Mouse (Mus musculus) neural tube, embryonic 12.5 days (tissue): Measurements from ENCODE around the gene Rnd2. TPM values are rescaled to one million over a fixed set of nuclear protein-coding genes. Genes with fewer than 3 reads are reported as not detected.
"Not testable (repeated sequence)": the region's sequence is repeated elsewhere in the genome, so short reads cannot be mapped to it uniquely, and the experiment has no call there.

Source experiments
- ATAC-seq: fragments of 200-750 bp; cut with Nextera tagmentation; 2 replicates; pipeline ENCODE4 v1.8.0; 2017; ENCODE audit warnings: low read depth, mild to moderate bottlenecking, moderate TSS enrichment, moderate library complexity; ENCODE audit not compliant: low FRiP score
- H3K27ac ChIP-seq: fragments of 300-500 bp; sonication (generic); 2 replicates; pipeline ENCODE4 v1.5.1; 2016
- H3K27me3 ChIP-seq: fragments of 300-500 bp; sonication (generic); replicated peaks from 2 replicates; pipeline ENCODE4 v1.6.1; 2016; ENCODE audit warnings: mild to moderate bottlenecking
- H3K36me3 ChIP-seq: fragments of 300-500 bp; sonication (generic); 2 replicates; pipeline ENCODE4 v1.6.1; 2016; ENCODE audit warnings: mild to moderate bottlenecking
- H3K4me1 ChIP-seq: fragments of 300-500 bp; sonication (generic); 2 replicates; pipeline ENCODE4 v1.6.1; 2016
- H3K4me2 ChIP-seq: fragments of 300-500 bp; sonication (generic); replicated peaks from 2 replicates; pipeline ENCODE4 v1.6.1; 2016; ENCODE audit warnings: mild to moderate bottlenecking
- H3K4me3 ChIP-seq: fragments of 300-500 bp; sonication (generic); 2 replicates; pipeline ENCODE4 v1.5.1; 2016
- H3K9ac ChIP-seq: fragments of 300-500 bp; sonication (generic); 2 replicates; pipeline ENCODE4 v1.6.1; 2016; ENCODE audit warnings: mild to moderate bottlenecking
- H3K9me3 ChIP-seq: fragments of 300-500 bp; sonication (generic); 2 replicates; pipeline ENCODE4 v1.6.1; 2016; ENCODE audit warnings: mild to moderate bottlenecking
- WGBS: fragments of 180-500 bp; shearing (Covaris S2); methylation state at CpG from one replicate; pipeline ENCODE4 v1.1.7; 2016; 5-methylcytosine and 5-hydroxymethylcytosine counted together
- polyA plus RNA-seq: library from polyadenylated mRNA; unstranded; fragments of >200 nt; fragmentation: Nextera tagmentation; extraction: Ambion mirVana; gene quantifications from 2 replicates; pipeline ENCODE4 v1.2.1, GENCODE M21; 2016

Rnd2 gene
- polyA plus RNA-seq, 1 experiment from 2014 or later, result 84.0 TPM

GRCm38 (mm10) chr11:101462583-101463440 lies 2.0 kb upstream of the Rnd2 start:
- Histone ChIP-seq H3K9ac (no peak overlapping the region), H3K4me3 (no peak overlapping the region)
- 36% methylated on average over 13 of the region's 13 CpGs for WGBS

GRCm38 (mm10) chr11:101465101-101465868 lies 486 bp downstream of the Rnd2 start:
- peak overlapping the region; percentile 78 for H3K9ac ChIP-seq
- H3K4me3 ChIP-seq, result peak overlapping the region; percentile 85
- peak overlapping the region; percentile 66 for H3K27ac ChIP-seq
- H3K27me3 ChIP-seq, result no peaks in the 10 kb centered on the region
- peak; percentile 25 for ATAC-seq
- H3K36me3 ChIP-seq, result peaks cover 24% of the 10 kb centered on the region
- no peaks in the 10 kb centered on the region for H3K9me3 ChIP-seq
- H3K4me2 ChIP-seq, result peak overlapping the region; percentile 90
- under 1% methylated on average over 51 of the region's 51 CpGs for WGBS
- H3K4me1 ChIP-seq, result peaks cover 54% of the 10 kb centered on the region

More at GRCm38 (mm10) chr11:101462583-101463440, 2.0 kb upstream of the Rnd2 start:
- H3K27ac ChIP-seq, result no peak overlapping the region
- peak overlapping the region; percentile 90 for H3K4me2 ChIP-seq
- H3K4me1 ChIP-seq, result peaks cover 41% of the 10 kb centered on the region
- peaks cover 49% of the 10 kb centered on the region for H3K36me3 ChIP-seq
- ATAC-seq, result no peak
- no peaks in the 10 kb centered on the region for H3K27me3 ChIP-seq
- H3K9me3 ChIP-seq, result no peaks in the 10 kb centered on the region

DNA sequence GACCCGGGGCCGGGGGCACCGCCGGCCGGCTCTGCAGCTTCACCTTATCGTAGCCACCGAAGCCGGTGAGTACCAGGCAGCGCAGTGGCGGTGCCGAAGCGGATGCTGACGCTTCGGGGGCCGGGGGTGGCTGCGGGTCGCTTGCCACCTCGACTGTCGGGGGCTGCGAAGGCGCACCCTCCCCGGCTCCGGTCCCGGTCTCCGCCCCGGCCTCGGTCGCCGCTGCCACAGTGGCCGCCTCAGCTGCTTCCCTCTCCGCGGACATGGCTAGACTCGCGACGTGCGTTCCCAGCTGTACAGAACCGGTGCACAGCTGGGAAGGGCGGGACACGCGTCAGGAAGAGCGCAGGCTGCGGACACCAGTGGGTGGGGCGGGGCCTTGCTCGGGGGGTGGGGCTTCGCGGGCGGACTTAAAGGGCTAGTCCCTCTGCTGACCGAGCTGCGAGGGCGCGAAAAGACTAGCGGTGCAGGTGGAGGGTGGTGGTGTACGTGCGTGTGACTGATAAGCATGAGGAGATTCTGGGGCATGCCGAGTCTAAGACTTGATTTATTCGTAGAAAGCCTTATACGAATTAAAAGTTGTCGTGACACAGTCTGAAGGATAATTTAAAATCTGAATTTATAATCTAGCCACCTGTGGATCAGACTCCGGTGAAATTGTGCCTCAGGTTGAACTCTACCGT lies 1.2 kb downstream of the Rnd2 start, which contains the start of gene Vat1:
Gene Vat1 (minus strand): TSS at position 362 of the 683 bp plus-strand sequence.
- Histone ChIP-seq H3K27ac (peak within 1 kb of the TSS; percentile 66), H3K4me3 (peak within 1 kb of the TSS; percentile 85), H3K9me3 (no peaks in the 10 kb centered on the region), H3K36me3 (peaks cover 23% of the 10 kb centered on the region), H3K27me3 (no peaks in the 10 kb centered on the region), H3K4me1 (peaks cover 57% of the 10 kb centered on the region), H3K4me2 (peak within 1 kb of the TSS; percentile 90), H3K9ac (peak within 1 kb of the TSS; percentile 78)
- peak; percentile 60; the same call in 1 of the 2 replicates for ATAC-seq
- WGBS, result 2% methylated on average over 60 of the region's 60 CpGs

GRCm38 (mm10) chr11:101466552-101466950 lies 1.8 kb downstream of the Rnd2 start:
- peaks cover 62% of the 10 kb centered on the region for H3K4me1 ChIP-seq
- 68% methylated on average over 5 of the region's 5 CpGs for WGBS
- not testable (repeated sequence) for H3K27ac ChIP-seq

GRCm38 (mm10) chr11:101467477-101468262 lies 2.9 kb downstream of the Rnd2 start:
- peak; percentile 56 for ATAC-seq
- Histone ChIP-seq H3K9ac (peak overlapping the region; percentile 86), H3K4me3 (peak overlapping the region; percentile 85), H3K4me1 (peaks cover 66% of the 10 kb centered on the region), H3K4me2 (peak overlapping the region; percentile 90), H3K27ac (peak overlapping the region; percentile 82), H3K36me3 (peaks cover 14% of the 10 kb centered on the region; the same call in 1 of the 2 replicates), H3K9me3 (no peaks in the 10 kb centered on the region), H3K27me3 (no peaks in the 10 kb centered on the region)
- WGBS, result under 1% methylated on average over 54 of the region's 54 CpGs

More at GRCm38 (mm10) chr11:101466552-101466950, 1.8 kb downstream of the Rnd2 start:
- H3K36me3 ChIP-seq, result peaks cover 23% of the 10 kb centered on the region
- peak overlapping the region; percentile 90 for H3K4me2 ChIP-seq
- H3K27me3 ChIP-seq, H3K9ac ChIP-seq, ATAC-seq, H3K9me3 ChIP-seq: not testable (repeated sequence)
- peak overlapping the region; percentile 85 for H3K4me3 ChIP-seq

DNA sequence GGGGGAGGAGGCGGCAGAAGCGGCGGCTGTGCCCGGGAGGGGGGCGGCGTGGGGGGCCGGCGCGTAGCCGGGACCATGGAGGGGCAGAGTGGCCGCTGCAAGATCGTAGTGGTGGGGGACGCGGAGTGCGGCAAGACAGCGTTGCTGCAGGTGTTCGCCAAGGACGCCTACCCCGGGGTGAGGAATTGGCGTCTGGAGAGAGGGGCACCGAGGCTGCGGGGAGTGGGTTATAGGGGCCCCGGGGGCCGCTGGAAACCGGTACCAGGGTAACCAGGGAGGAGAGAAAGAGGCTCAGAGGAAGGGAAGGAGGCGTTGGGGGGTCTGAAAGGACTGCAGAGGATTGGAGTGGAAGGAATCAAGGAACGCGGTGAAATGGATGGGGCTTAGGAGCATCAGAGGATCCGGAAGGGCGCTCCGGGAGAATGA lies 3.5 kb downstream of the Rnd2 start:
- H3K9ac ChIP-seq, result peak overlapping the region; percentile 86
- peaks cover 13% of the 10 kb centered on the region; the same call in 1 of the 2 replicates for H3K36me3 ChIP-seq
- peak overlapping the region; percentile 90 for H3K4me2 ChIP-seq
- no peaks in the 10 kb centered on the region for H3K27me3 ChIP-seq
- no peaks in the 10 kb centered on the region for H3K9me3 ChIP-seq
- under 1% methylated on average over 30 of the region's 31 CpGs for WGBS
- peak; percentile 37; the same call in 1 of the 2 replicates for ATAC-seq
- H3K27ac ChIP-seq, result peak overlapping the region; percentile 82
- peaks cover 64% of the 10 kb centered on the region for H3K4me1 ChIP-seq
- peak overlapping the region; percentile 85 for H3K4me3 ChIP-seq

DNA sequence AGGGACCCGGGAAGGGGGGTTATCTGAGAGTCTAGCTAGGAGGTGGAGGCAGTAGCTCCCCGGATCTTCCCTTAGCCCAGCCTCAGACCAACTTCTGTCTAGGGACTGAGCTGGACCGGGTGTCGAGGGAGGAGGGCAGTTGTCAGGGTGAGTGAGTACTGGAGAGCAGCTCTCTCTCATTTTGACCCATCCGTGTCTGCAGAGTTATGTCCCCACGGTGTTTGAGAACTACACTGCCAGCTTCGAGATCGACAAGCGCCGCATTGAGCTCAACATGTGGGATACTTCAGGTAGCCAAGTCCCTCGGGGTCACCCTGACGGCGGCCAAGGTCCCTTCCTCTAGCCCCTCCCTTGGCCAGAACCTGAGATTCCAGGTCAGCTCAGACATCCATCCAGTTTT lies 3.9 kb downstream of the Rnd2 start:
- Histone ChIP-seq H3K9me3 (no peaks in the 10 kb centered on the region), H3K9ac (peak overlapping the region; percentile 86), H3K27ac (peak overlapping the region; percentile 82; the same call in 1 of the 2 replicates), H3K4me1 (peaks cover 60% of the 10 kb centered on the region), H3K4me3 (peak overlapping the region; percentile 85), H3K36me3 (peaks cover 13% of the 10 kb centered on the region; the same call in 1 of the 2 replicates), H3K27me3 (no peaks in the 10 kb centered on the region), H3K4me2 (peak overlapping the region; percentile 90)
- no peak for ATAC-seq
- WGBS, result 3% methylated on average over 13 of the region's 13 CpGs

GRCm38 (mm10) chr11:101469155-101469554 lies 4.4 kb downstream of the Rnd2 start:
- H3K4me3 ChIP-seq, result peak overlapping the region; percentile 85
- H3K9ac ChIP-seq, result peak overlapping the region; percentile 86
- peaks cover 56% of the 10 kb centered on the region for H3K4me1 ChIP-seq
- peaks cover 13% of the 10 kb centered on the region; the same call in 1 of the 2 replicates for H3K36me3 ChIP-seq
- no peak for ATAC-seq
- no peaks in the 10 kb centered on the region for H3K27me3 ChIP-seq
- no peak overlapping the region for H3K27ac ChIP-seq
- no peaks in the 10 kb centered on the region for H3K9me3 ChIP-seq
- 61% methylated on average over 4 of the region's 4 CpGs for WGBS
- H3K4me2 ChIP-seq, result peak overlapping the region; percentile 90

DNA sequence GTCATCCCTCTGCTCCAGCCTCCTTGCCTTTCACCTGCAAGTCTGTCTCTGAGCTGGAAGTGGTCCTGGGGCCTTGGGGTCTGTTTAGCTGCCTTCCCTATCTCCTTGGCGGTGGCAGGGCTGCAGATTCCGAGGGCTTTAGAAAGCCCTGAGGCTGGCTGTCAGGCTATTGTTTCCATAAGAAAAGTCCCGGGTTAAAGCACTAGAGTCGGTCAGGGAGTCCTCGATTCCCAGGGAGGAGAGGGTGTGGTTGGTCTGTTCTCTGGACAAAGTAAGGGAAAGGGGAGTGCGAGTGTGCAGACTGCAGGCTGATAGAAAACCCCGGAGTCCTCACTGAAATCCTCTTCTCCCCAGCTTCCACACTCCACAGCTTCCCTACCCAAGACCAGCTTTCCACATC lies 5.4 kb downstream of the Rnd2 start:
- Histone ChIP-seq H3K9me3 (no peaks in the 10 kb centered on the region), H3K4me1 (peaks cover 45% of the 10 kb centered on the region), H3K27me3 (no peaks in the 10 kb centered on the region), H3K27ac (no peak overlapping the region), H3K36me3 (peaks cover 13% of the 10 kb centered on the region; the same call in 1 of the 2 replicates), H3K4me3 (no peak overlapping the region), H3K4me2 (peak overlapping the region; percentile 51), H3K9ac (no peak overlapping the region)
- WGBS, result 22% methylated on average over 7 of the region's 7 CpGs
- no peak for ATAC-seq

- Histone ChIP-seq H3K4me1 (peaks cover 40% of the 10 kb centered on the region), H3K27ac (no peak overlapping the region), H3K9me3 (no peaks in the 10 kb centered on the region), H3K36me3 (peaks cover 13% of the 10 kb centered on the region; the same call in 1 of the 2 replicates), H3K4me2 (peak overlapping the region; percentile 7; the same call in 1 of the 2 replicates), H3K9ac (no peak overlapping the region), H3K4me3 (no peak overlapping the region), H3K27me3 (no peaks in the 10 kb centered on the region)
- WGBS, result 68% methylated on average over 3 of the region's 3 CpGs
- no peak for ATAC-seq
These were observed 7.1 kb downstream of the Rnd2 start for GRCm38 (mm10) chr11:101471926-101472325.

DNA sequence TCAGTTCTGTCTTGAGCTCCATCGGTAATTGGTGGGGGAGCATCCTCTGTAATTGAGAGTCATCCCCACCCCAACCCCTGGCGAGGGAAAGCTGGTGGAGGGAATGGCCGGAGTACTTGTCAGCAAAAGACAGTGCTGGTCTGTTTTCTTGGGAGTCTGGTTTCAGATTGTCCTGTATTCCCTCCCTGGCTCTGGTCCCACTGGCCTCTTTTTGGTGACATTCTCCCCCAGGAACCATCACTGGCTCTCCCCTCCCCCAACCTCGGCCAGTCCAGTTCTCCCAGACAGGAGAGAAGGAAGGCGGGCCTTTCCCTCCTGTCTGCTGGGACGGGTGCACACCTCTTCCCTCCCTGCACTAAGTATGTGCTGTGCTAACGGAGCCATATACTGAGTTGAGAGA lies 7.5 kb downstream of the Rnd2 start:
- H3K9me3 ChIP-seq, result no peaks in the 10 kb centered on the region
- 49% methylated on average over 7 of the region's 7 CpGs for WGBS
- H3K36me3 ChIP-seq, result peaks cover 13% of the 10 kb centered on the region; the same call in 1 of the 2 replicates
- H3K9ac ChIP-seq, result no peak overlapping the region
- no peaks in the 10 kb centered on the region for H3K27me3 ChIP-seq
- peaks cover 42% of the 10 kb centered on the region for H3K4me1 ChIP-seq
- ATAC-seq, result no peak
- peak overlapping the region; percentile 7; the same call in 1 of the 2 replicates for H3K4me2 ChIP-seq
- H3K4me3 ChIP-seq, result no peak overlapping the region
- H3K27ac ChIP-seq, result no peak overlapping the region
